Mouse (Mus musculus) monocyte, adult 2 months (primary cell): ENCODE measurements around the gene Hspa1l.
"Not testable (repeated sequence)": the region's sequence is repeated elsewhere in the genome, so short reads cannot be mapped to it uniquely, and the experiment has no call there.

Source experiments
- DNase-seq, 2 experiments: peaks; one replicate each; pipeline ENCODE4 v3.0.0; 2022; ENCODE audit warnings: low spot score in 2 of 2, low read depth in 1 of 2

The Hspa1l gene

DNA sequence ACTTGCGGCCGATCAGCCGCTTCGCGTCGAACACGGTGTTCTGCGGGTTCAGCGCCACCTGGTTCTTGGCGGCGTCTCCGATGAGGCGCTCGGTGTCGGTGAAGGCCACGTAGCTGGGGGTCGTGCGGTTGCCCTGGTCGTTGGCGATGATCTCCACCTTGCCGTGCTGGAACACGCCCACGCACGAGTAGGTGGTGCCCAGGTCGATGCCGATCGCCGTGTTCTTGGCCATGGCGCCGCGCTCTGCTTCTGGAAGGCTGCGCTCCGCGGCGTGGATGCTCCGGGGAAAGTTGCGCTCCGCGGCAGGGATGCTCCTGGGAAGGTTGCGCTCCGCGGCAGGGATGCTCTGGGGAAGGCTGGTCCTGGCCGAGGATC, 822 bp upstream of the Hspa1l start:
- DNase-seq: not testable (repeated sequence)

DNA sequence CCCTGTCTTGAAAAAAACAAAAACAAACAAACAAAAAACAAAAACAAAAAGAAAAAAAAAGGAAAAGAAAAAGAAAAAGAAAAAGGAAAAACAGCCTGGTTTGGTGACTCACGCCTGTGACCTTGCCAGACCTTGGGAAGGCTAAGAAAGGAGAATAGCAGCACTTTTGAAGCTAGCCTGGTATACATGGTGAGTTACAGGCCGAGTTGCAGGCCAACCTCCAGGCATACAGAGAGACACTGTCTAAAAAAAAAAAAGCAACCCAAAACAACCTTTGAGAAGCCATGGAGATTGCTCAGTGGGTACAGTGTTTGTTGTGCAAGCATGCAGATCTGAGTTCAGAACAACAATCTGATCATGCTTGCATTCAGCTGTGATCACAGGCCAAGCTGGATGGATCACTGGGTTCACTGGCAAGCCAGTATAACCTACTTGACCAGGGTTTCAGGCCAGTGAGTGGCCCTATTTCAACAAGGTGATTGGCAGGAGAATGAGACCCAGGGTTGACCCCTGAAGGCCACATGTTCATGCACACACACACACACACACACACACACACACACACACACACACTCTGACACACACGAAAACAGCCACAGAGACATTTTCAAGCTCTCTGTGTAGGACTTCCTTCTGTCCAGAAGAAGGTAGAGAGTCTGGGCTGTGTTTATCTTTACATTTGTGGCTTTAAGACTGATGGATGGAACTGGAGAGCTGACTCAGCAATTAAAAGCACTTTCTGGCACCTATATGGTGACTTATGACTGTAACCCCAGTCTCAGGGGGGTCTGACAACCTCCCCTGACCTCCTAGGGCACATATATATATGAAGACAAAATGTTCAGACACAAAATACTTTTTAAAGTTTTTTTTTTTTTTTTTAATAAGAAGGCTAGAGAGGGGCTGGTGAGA, 3.3 kb downstream of the Hspa1l start:
- DNase-seq: no peak

DNA sequence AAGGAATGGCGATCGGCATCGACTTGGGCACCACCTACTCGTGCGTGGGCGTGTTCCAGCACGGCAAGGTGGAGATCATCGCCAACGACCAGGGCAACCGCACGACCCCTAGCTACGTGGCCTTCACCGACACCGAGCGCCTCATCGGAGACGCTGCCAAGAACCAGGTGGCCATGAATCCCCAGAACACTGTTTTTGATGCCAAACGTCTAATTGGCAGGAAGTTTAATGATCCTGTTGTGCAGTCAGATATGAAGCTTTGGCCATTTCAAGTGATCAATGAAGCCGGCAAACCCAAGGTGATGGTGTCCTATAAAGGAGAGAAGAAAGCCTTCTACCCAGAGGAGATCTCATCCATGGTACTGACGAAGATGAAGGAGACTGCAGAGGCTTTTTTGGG, 4.5 kb downstream of the Hspa1l start:
- DNase-seq: no peak

GRCm38 (mm10) chr17:34978239-34978638, 5.7 kb downstream of the Hspa1l start:
- DNase-seq: no peak

DNA sequence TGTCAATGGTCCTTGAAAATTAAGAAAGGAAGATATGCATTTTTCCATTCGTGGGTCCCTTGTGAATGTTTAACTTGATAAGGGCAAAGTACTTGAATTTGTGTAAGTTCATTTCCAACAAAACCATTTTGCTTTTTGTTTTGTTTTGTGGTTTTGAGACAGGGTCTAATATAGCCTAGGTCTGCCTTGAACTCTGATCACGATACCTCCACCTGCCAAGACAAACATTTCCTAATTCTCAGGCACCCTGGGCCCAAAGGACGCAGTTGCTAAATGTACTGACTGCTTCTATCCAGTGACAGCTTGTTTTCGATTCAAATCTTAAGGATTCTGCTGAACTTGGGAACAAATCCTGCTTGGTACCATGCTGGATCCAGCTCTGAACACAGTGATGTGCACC, 7.1 kb downstream of the Hspa1l start:
- DNase-seq: no peak

- DNase-seq: no peak
Measured at GRCm38 (mm10) chr17:34980655-34981054, 8.2 kb downstream of the Hspa1l start.

- peak; percentile 84 to 88 for DNase-seq
Measured at GRCm38 (mm10) chr17:34981690-34982180, 9.2 kb downstream of the Hspa1l start, which contains the start of gene Lsm2. Gene Lsm2, plus strand, starts transcription at chr17:34981862.

DNA sequence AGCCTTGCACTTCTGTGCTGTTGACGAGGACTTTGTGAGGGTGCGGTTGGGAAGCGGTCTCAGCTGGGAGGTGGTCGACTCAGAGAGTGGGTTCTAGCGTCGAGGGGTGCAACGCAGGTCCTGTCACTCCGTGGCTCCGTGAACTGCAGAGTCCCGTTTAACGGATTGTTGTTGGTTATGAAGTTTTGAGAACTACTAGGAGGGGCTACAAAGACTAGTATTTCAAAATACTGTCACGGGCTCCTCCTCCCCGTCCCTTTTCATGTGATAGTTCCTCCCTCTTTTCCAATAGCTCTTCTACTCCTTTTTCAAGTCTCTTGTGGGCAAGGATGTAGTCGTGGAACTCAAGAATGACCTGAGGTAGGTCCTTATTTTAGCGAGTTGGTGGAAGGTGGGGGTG, 9.8 kb downstream of the Hspa1l start:
- DNase-seq: no peak

- DNase-seq: no peak
Measured at GRCm38 (mm10) chr17:34984218-34984617, 11.7 kb downstream of the Hspa1l start.

- no peak for DNase-seq
Measured at GRCm38 (mm10) chr17:34994751-34995150, 22.2 kb downstream of the Hspa1l start.

DNA sequence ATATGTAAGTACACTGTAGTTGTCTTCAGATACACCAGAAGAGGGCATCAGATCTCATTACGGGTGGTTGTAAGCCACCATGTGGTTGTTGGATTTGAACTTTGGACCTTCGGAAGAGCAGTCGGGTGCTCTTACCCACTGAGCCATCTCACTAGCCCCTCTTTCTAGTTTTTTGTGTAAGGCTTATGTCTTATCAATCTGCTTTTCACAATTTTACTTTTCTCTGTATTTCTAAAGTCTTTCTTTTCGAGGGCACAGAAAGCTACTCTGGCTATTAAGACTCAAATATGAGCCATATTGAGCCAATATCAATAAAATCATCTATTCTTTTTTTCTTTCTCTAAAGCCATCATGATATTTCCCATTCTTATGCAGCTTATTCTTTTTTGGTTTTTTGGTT, 22.7 kb downstream of the Hspa1l start:
- DNase-seq: not testable (repeated sequence)

GRCm38 (mm10) chr17:34995927-34996326, 23.4 kb downstream of the Hspa1l start:
- DNase-seq: not testable (repeated sequence)

DNA sequence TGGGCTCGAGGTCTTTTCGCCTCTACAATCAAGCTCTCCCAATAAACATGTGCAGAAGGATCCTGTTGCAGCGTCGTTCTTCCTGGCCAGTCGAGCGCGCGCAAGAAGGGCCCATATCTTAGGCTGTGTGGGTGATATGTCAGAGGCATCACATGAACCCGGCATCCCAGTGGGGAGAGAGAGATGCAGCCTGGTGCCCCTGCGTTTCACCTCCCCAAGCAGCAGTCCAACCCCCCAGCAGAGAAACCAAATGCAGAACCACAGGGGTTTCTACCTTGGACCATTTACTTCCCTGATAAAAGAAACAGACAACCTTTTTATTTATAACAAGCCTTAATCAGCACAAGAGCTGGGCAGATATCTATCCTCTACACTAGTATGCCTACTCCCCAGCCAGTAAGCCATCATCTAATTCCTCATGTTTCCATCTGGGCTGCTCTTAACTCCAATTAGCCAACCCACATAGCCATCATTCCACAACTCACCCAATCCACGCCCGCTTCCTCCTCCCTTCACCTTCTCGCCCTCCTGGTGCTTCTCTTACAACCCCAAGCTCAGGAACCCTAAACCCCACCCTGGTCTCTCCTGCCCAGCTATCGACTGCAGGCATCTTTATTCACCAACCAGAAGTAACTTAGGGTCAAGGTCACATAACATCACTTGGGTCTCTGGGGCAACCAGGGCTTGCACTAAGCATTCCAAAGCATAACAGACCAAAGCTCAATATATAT, 24.1 kb downstream of the Hspa1l start:
- no peak for DNase-seq

DNA sequence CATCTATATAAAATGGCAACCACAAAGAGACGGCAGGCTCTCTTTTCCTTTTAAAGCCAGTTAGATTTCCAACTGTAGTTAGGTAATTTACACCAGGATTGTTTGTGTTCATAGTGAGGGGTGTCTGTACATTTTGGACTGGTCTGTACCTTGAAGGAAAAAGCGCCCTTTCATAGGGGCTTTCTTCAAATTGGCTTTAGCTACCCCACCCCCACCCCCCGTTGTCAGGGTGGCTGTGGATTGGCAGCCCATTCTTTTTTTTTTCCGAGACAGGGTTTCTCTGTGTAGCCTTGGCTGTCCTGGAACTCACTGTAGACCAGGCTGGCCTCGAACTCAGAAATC, 24.6 kb downstream of the Hspa1l start:
- DNase-seq: no peak

- no peak for DNase-seq
Measured at GRCm38 (mm10) chr17:34998526-34999430, 26.3 kb downstream of the Hspa1l start.

DNA sequence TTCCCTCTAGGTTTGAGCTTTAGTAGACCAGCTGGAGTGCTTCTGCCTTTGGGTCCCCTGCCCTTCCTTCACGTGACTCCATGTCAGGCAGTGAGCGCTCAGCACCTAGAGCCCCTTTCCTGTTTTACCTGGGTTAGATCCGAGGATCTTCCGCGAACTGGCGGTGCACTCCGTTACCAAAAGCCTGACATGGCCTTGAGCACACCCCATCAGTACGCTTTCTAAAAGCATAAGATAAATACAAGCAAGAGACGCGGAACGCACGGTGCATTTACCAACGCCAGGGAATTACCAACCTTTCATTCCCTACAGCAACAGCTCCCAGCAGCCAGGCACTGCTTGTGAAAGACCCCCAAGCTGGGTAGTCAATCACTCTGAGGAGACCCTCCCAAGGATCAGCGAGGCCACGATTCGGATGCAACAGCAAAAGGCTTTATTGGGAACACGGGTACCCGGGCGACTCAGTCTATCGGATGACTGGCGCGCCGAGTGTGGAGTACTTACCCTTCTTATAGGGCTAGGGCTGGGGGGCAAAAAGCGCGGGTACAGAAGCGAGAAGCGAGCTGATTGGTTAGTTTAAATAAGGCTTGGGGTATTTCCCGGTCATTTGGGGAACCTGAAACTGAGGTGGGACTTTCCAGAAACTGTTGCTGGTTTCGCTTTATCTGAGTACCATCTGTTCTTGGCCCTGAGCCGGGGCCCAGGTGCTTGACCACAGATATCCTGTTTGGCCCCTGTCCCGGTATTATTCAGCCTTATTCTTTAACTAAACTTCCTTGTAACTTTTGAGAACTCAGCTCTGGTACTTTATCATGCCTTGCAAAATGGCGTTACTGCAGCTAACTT, 27.6 kb downstream of the Hspa1l start:
- DNase-seq: not testable (repeated sequence)

- peak; percentile 71 to 81 for DNase-seq
Measured at GRCm38 (mm10) chr17:35000717-35001451, 28.4 kb downstream of the Hspa1l start, which contains the start of gene Vars. Gene Vars, plus strand, starts transcription at chr17:35000987.

- no peak for DNase-seq
Measured at GRCm38 (mm10) chr17:35001452-35002152, 29.1 kb downstream of the Hspa1l start.
